Mouse (Mus musculus): ENCODE measurements around the gene Eif2a.
"Not testable (repeated sequence)": the region's sequence is repeated elsewhere in the genome, so short reads cannot be mapped to it uniquely, and the experiment has no call there.

The Eif2a gene

DNA sequence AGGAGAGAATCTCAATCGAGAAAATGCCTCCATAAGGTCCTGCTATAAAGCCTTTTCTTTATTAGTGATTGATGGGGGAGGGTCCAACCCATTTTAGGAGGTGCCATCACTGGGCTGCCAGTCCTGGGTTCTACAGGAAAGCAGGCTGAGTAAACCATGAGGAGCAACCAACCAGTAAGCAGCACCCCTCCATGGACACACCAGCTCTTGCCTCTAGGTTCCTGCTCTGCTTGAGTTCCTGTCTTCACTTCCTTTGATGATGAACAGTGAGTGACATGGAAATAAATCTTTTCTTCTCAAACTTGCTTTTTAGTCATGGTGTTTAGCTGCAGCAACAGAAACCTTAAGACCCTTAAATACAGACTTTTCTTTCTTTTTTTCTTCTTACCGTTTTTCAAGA is 4.3 kb upstream of the Eif2a start:
- no peak for DNase-seq (ENCODE audit: low read depth, low spot score)

DNA sequence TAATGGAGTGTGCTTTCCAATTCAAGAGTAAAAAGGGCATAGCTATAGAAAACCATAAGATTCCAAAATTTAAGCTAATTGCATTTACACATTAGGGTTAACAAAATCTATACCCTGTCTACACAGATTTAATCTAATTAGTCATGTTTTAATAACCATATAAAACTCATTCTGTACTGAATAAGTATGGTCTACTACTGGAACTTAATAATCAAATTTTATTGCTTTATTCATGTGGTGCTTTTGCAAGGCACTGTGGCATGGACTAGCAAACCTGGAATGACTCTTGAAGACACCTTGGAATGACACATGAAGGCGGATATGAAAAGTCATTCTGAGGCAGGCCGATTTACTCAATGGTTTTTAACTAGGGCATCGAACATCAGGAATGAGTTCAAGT is 2.2 kb upstream of the Eif2a start:
- DNase-seq (ENCODE audit: low read depth, low spot score) = no peak

- DNase-seq (ENCODE audit: low read depth, low spot score) = peak; percentile 38
Measured at GRCm38 (mm10) chr3:58524246-58524645, 1.4 kb upstream of the Eif2a start.

DNA sequence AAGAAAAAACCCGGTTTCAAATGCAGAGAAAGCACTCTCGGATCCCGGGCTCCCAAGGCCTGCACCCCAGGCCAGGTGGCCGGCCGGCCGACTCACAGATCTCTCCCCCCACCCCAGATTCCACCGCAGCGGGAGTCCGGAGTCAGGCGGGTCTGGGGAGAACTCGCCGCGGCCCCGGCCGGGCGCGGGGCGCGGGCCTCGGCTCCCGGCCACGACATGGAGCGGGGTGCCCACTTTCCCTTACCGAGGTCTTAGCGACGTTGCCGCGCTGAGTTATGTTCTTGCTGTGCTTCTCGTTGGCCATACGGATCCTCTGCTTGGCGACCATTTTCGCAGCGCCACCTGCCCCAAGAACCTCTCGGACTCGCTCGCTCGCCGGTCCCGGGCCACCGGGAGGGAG is 455 bp upstream of the Eif2a start:
- no peak for DNase-seq (ENCODE audit: low read depth, low spot score)

DNA sequence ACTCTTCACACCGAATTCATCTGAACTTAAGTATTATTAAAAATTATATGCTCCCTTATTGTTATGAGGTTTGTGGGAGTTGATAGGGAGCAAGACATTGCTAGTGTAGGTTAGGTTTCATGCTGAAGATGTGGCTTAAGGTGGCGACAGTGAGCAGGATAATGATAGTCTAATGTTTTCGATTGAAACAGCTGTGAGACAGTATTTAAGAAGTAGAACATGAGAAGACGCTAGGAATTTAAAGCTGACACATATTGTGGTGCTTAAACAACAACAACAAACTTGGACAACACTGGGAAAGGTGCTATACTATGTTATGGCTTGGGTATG is 752 bp downstream of the Eif2a start:
- peak; percentile 65 for DNase-seq (ENCODE audit: low read depth, low spot score)

GRCm38 (mm10) chr3:58536573-58536972 is 11.0 kb downstream of the Eif2a start:
- no peak for DNase-seq (ENCODE audit: low read depth, low spot score)

DNA sequence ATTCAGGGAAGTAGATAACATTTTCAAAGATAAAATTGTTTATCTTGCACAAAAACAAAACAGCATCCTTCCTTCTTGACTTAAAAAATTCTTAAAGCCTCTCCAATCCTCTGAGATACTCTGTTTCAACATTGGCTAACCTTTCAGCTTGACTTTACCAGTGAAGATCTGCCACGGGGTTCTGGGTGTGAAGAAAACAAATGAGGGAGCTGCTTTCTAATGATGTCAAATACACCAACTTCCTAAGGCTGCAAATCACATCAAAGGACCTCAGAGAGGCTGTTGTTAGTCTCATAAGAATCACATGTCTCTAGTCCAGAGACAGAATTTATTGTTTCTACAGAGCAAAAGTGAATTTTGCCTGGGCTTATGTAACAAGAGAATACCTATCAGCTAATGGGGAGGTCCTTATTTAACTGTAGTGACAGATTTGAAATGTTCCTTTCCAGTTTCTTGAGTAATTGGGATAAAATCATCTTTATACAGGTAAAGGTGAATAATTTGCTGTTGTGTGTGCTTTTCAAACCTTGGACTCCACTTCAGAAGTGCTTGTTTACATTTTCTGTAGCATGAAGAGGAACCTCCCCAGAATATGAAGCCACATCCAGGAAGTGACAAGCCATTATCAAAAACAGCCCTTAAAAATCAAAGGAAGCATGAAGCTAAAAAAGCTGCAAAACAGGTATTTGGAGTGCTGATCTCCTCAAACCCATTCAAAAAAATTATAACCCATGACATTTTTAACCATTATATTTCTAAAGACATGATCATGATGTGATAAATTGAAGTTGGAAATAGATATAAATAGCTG is 26.6 kb downstream of the Eif2a start:
- DNase-seq (ENCODE audit: low read depth, low spot score) = no peak

- DNase-seq (ENCODE audit: low read depth, low spot score) = peak; percentile 9
Measured at GRCm38 (mm10) chr3:58556649-58557048, 31.0 kb downstream of the Eif2a start.

DNA sequence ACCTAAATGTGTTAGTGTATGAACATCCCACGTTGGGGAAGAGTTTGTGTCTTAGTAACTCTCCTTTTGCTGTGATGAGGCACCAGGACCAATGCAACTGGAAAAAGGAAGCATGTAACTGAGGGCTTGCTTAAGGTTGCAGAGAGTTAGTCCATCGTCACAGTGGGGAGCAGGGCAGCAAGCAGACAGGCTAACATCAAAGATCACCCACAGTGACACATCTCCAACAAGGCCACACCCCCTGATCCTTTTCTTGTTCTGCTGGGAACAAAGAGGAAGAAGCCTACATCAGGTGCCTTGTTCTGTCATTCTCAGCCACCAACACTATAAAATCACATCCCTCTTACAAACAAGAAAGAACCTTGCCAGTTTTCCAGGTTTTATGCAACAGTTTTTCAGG is 34.3 kb downstream of the Eif2a start:
- DNase-seq (ENCODE audit: low read depth, low spot score) = no peak

- peak; percentile 46 for DNase-seq (ENCODE audit: low read depth, low spot score)
Measured at GRCm38 (mm10) chr3:58561437-58561836, 35.8 kb downstream of the Eif2a start.

DNA sequence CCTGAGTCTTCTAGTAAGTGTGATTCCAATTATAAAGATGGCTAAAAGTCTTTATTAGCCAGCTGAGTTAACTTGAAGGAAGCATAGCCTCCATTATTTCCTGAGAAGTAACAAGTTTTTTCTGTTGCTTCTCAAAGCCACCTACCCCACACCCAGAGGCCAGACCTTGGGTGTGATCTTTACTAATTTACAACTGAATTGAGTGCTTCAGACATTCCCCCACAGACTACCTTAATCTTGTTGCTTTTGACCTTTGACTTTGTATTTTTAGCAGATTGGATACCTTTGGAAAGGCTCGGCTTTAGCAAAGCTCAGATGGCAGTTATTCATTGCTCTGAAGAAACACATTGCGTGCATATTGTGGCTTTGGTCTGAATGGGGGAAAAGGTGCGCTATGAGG is 45.2 kb downstream of the Eif2a start:
- no peak for DNase-seq (ENCODE audit: low read depth, low spot score)

DNA sequence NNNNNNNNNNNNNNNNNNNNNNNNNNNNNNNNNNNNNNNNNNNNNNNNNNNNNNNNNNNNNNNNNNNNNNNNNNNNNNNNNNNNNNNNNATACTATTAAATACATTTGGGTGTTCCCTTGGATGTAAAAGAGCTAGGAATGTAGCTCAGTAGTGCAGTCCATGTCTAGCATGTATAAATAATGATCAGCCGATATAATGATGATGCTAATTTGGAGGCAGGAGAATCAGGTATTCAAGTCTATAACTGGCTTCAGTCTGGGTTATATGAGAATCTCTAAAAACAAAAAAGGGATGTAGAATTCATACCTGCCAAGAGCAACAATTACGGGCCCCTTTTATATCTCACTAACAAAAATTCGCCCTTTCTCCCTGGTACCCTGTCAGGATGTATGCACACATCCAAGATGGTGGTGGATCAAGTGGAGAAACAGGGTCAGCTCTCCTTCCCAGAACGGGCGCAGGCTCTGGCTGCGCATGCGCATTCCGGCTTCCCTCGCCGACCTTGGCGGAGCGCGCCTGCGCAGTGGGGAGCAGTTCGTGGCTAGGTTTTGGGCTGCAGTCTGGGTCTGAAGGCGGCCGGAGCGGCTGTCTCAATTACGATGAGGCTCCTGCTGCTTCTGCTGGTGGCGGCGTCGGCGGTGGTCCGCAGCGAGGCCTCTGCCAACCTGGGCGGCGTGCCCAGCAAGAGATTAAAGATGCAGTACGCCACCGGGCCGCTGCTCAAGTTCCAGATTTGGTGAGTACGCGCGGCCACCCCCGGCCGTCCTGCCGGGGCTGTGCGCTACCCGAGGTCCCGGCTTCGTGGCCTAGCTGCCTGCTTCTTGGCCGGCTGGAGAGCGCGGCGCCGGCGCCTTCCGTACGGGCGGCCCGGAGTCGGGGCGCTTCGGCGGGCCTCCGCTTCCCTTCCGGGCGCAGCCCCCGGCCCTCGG is 50.8 kb downstream of the Eif2a start, which contains the start of gene Selenot:
Selenot (plus strand) TSS at position 500 of the 930 bp plus-strand sequence.
- peak; percentile 97 for DNase-seq (ENCODE audit: low read depth, low spot score)

GRCm38 (mm10) chr3:58577067-58577503 is 51.5 kb downstream of the Eif2a start:
- peak; percentile 54 for DNase-seq (ENCODE audit: low read depth, low spot score)

- DNase-seq (ENCODE audit: low read depth, low spot score) = peak; percentile 44
Measured at GRCm38 (mm10) chr3:58577506-58578050, 52.0 kb downstream of the Eif2a start.

DNA sequence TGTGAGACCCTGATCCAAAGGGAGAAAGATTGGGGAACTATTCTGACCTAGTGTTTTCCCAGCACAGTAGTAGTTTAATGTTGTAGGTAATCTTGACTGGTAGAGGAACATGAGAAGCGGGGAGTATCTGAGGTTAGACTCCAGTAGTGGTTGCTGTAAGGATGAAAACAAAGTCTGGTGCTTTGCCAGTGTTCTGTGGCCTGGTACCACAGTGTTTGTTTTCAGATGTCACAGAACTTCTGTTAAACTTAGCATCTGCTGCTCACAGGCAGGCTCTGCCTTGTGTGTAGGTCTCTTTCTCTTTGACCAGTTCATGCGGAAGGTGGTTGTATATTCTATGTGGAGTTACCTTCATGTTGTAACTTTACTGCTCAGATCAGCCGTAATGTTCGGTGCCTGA is 55.9 kb downstream of the Eif2a start:
- peak; percentile 40 for DNase-seq (ENCODE audit: low read depth, low spot score)

DNA sequence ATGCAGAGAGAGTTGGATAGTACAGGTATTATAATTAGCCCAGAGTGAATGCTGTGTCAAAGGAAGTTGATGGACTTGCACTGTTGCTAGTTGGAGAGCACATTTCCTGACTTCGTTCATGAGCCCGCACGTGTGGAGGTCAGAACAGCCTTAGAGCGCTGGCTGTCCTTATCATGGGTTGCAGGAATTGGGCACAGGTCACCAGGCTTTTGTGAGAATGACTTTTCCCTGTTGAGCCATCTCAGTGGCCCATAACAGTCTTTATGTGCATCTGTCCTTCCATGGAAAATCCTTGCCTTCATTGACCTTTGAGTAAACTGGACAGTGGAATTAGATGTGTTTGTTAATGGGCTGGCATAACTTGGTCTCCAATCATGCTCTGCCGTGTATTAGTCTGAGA is 56.7 kb downstream of the Eif2a start:
- no peak for DNase-seq (ENCODE audit: low read depth, low spot score)

DNA sequence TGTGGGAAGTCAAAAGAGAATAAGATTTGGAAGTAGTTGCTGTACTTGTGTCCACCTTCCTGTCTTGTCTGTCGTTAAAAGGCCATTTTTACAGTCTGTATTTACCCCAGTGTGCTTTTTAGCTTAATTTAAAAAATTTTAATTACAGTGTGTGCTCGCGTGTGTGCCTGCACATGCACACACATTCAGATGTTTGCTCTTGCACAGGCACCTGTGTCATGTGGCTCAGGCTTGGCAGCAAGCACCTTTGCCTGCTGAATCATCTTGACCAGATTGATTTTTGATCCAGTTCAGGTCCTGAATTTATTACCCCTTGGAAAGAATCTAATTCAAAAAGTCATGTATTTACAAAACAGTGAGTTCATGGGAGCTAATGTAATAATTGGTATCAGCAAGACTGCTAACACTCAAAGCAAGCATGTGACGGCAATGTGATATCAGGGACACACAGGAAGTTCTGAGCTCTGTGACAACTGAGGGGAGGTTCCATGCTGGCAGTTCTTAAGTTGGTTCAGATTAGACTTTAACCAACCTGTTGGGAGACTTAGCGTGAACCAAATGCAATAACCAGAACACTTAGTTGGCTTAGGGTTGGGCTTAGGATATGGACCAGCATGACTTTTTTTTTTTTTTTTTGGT is 57.3 kb downstream of the Eif2a start:
- DNase-seq (ENCODE audit: low read depth, low spot score) = no peak

DNA sequence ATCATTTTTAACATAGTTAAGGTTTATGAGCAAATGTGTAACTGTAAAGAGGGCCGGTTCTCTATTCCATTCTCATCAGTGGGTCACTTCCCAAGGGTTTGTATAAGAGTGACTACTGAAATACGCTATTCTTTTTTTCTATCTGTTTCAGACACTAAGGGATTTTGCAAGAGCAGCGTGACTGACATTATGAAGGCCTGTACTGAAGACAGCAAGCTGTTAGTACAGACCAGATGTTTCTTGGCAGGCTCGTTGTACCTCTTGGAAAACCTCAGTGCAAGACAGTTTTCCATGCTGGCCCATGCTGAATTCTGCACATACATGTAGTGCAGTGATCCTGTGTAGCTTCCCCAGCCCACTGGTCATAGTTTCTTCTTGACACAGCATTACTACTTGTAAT is 64.9 kb downstream of the Eif2a start:
- DNase-seq (ENCODE audit: low read depth, low spot score) = not testable (repeated sequence)

DNA sequence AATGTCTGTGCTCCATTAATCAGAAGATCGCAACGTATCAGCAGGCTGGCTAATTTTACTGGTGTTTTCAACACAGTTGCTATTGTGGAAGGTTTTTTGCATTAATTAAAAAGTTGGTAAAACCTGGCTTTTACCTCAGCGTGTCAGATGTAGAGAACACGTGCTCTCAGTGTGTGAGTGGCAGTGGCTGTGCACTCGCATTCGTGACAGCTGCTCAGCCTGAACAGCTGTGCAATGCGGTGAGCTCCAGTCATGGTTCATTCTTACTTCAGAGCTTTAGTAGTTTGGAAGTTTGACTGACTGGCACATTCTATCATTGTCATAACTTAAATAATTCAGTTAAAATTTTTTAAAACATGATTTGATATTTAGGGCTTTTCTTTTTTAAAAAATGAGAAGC is 67.0 kb downstream of the Eif2a start:
- DNase-seq (ENCODE audit: low read depth, low spot score) = not testable (repeated sequence)

DNA sequence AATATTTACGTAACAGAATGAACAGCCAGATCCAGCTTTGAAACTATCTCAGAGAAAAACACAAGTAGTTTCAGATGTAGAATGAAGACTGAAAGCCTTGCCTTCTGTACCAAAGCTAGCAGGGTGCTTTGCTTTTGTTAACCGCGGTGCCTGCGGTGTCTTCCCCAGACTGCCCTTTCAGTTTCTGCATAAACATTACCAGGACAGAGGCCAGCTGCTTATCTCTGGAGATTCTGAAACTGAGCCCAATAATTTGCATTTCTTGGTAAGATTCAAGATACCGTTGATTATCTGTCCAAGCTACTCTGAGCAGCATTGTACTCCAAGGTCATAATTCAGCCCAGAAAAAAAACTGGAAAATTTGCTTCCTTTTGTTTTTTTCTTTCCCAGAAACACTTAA is 68.0 kb downstream of the Eif2a start:
- no peak for DNase-seq (ENCODE audit: low read depth, low spot score)

Measured in 3T3-L1 (cell line).